Mouse (Mus musculus) MEL (cell line): ENCODE measurements at regions not wholly inside any gene's neighbourhood (a gene's known extent, or its start where the extent isn't known, plus 50 kb on each side); places are given as distances from the start of the nearest gene placed in this dataset.

Experiments used
- CHD1 ChIP-seq: IDR thresholded peaks from 2 replicates; pipeline ENCODE4 v1.6.1; 2012; ENCODE audit warnings: low read depth, mild to moderate bottlenecking, inconsistent platforms, low read length, improper control_type of control experiment
- CTCF ChIP-seq, 3 experiments: IDR thresholded peaks in 2 of 3; conservative IDR thresholded peaks in 1 of 3; 2 replicates each; pipeline ENCODE4 v1.5.1; 2011 to 2012; ENCODE audit warnings: low read length in 3 of 3, low read depth in 2 of 3, mild to moderate bottlenecking in 2 of 3, improper control_type of control experiment in 1 of 3, inconsistent platforms in 1 of 3, mixed read lengths in 1 of 3, moderate library complexity in 1 of 3; ENCODE audit not compliant: control insufficient read depth in 1 of 3, insufficient read depth in 1 of 3, poor library complexity in 1 of 3, severe bottlenecking in 1 of 3
- GABPA ChIP-seq: IDR thresholded peaks from 2 replicates; pipeline ENCODE4 v1.6.1; 2012; ENCODE audit warnings: low read depth, mild to moderate bottlenecking, inconsistent platforms, low read length, improper control_type of control experiment, moderate library complexity
- GATA1 ChIP-seq: IDR thresholded peaks from 2 replicates; pipeline ENCODE4 v1.6.1; 2011; ENCODE audit warnings: low read depth, low read length, improper control_type of control experiment
- KAT2A ChIP-seq: conservative IDR thresholded peaks from 2 replicates; pipeline ENCODE4 v1.6.1; 2012; ENCODE audit warnings: low read depth, low read length, improper control_type of control experiment, inconsistent platforms
- MAFK ChIP-seq: IDR thresholded peaks from 2 replicates; pipeline ENCODE4 v1.6.1; 2011; ENCODE audit warnings: low read depth, mild to moderate bottlenecking, low read length, improper control_type of control experiment, borderline replicate concordance
- MYC ChIP-seq: IDR thresholded peaks from 2 replicates; pipeline ENCODE4 v1.6.1; 2011; ENCODE audit warnings: low read depth, mild to moderate bottlenecking, low read length, improper control_type of control experiment, moderate library complexity
- POLR2A ChIP-seq, 2 experiments: IDR thresholded peaks; 2 replicates each; pipeline ENCODE4 v1.6.1; 2011 to 2012; ENCODE audit warnings: low read length in 2 of 2, mild to moderate bottlenecking in 2 of 2, control low read depth in 1 of 2, improper control_type of control experiment in 1 of 2, low read depth in 1 of 2, moderate library complexity in 1 of 2; ENCODE audit not compliant: control insufficient read depth in 1 of 2, insufficient read depth in 1 of 2, poor library complexity in 1 of 2
- POLR2AphosphoS2 ChIP-seq: IDR thresholded peaks from 2 replicates; pipeline ENCODE4 v1.6.1; 2011; ENCODE audit warnings: low read length, improper control_type of control experiment
- TCF12 ChIP-seq: IDR thresholded peaks from 2 replicates; pipeline ENCODE4 v1.6.1; 2014; ENCODE audit warnings: low read depth, mild to moderate bottlenecking, inconsistent platforms, low read length, improper control_type of control experiment, moderate library complexity
- UBTF ChIP-seq: IDR thresholded peaks from 2 replicates; pipeline ENCODE4 v1.6.1; 2012; ENCODE audit warnings: low read depth, mild to moderate bottlenecking, inconsistent platforms, low read length, improper control_type of control experiment, moderate library complexity, borderline replicate concordance; ENCODE audit not compliant: insufficient read depth
- ZC3H11A ChIP-seq: IDR thresholded peaks from 2 replicates; pipeline ENCODE4 v1.6.1; 2012; ENCODE audit warnings: low read depth, mild to moderate bottlenecking, inconsistent platforms, low read length, improper control_type of control experiment

DNA sequence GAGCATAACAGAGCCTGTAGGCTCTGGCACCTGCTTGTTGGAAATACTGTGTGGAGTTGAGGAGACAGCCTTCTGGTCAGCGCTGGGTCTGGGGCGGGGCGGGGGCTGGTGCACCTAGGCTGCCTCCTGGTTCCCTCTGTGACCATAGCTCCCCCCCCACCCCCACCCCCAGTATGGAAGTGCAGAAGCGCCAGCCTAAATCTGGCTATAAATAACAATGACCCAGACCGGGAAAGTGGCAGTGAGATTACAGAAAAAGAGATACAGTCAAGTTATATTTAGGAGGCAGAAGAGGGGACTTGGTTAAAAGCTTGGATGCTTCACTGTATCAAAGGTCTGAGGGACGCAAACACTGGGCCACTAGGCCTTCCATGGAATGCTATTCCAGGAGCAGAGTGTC, 91.8 kb downstream of the Dhrs2 start:
- TF ChIP-seq ZC3H11A (no peak), CTCF (IDR thresholded peaks at IDR 0.05 in 2 of 3, conservative IDR thresholded peaks at IDR 0.05 in 1 of 3; ENCODE audit: control insufficient read depth in 1 of 3, insufficient read depth in 1 of 3, low read depth in 2 of 3, low read length in 3 of 3, poor library complexity in 1 of 3, severe bottlenecking in 1 of 3) (no peak), GATA1 (no peak), POLR2A (IDR thresholded peaks at IDR 0.05; ENCODE audit: control insufficient read depth in 1 of 2, insufficient read depth in 1 of 2, low read depth in 1 of 2, low read length in 2 of 2, poor library complexity in 1 of 2) (no peak), MYC (no peak), TCF12 (no peak), KAT2A (no peak), UBTF (no peak), POLR2AphosphoS2 (no peak), MAFK (no peak), GABPA (no peak), CHD1 (no peak)
